Mouse (Mus musculus): ENCODE data around the gene Hpse2. TPM values are rescaled to one million over a fixed set of nuclear protein-coding genes. Genes with fewer than 3 reads are reported as not detected.
"Not testable (repeated sequence)": the region's sequence is repeated elsewhere in the genome, so short reads cannot be mapped to it uniquely, and the experiment has no call there.

Gene Hpse2
- total and polyA plus RNA-seq, 2 experiments from 2014 or later = 0.19 to 0.26 TPM

GRCm38 (mm10) chr19:43358830-43359229, 29.3 kb downstream of the Hpse2 start:
- no peak overlapping the region for H3K4me3 ChIP-seq (ENCODE audit: low read length)
- TF ChIP-seq CTCF (IDR thresholded peaks at IDR 0.05; ENCODE audit: low read depth) = no peak
- 87% methylated on average over 3 of the region's 3 CpGs for WGBS
- H3K27ac ChIP-seq = no peak overlapping the region
- H3K36me3 ChIP-seq (ENCODE audit: insufficient read depth, low read length) = no peaks in the 10 kb centered on the region
- DNase-seq (ENCODE audit: low spot score) = no peak
- no peak overlapping the region for H3K9ac ChIP-seq (replicated peaks; ENCODE audit: low read length)
- no peaks in the 10 kb centered on the region for H3K9me3 ChIP-seq (ENCODE audit: low read length)
- ATAC-seq = no peak
- no peaks in the 10 kb centered on the region for H3K27me3 ChIP-seq (ENCODE audit: insufficient read depth, low read length)
- H3K4me1 ChIP-seq (ENCODE audit: insufficient read depth, low read length) = no peaks in the 10 kb centered on the region
- H3K4me2 ChIP-seq (ENCODE audit: low read depth, low read length) = no peak overlapping the region

- H3K9me3 ChIP-seq (ENCODE audit: low read length) = no peaks in the 10 kb centered on the region
Measured at GRCm38 (mm10) chr19:43311125-43311524, 77.0 kb downstream of the Hpse2 start.

DNA sequence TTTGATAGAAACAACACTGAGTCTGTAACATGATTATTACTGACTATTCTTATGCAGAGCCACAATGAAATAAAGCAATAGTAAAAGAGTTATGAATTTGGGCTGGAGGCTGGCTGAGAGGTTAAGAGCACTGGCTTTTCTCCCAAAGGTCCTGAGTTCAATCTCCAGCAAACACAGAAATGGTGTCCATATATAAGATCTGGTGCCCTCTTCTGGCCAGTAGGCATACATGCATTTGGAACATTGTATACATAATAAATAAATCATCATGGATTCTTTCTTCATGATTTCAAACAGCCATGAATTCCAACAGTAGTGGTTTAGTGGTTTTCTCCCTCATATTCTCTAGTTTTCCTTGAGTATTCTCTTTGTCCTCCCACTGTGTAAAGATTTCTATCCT, 81.4 kb downstream of the Hpse2 start:
- no peak overlapping the region for H3K27ac ChIP-seq
- no peak overlapping the region for H3K4me2 ChIP-seq (ENCODE audit: low read depth, low read length)
- no peak for ATAC-seq
- H3K36me3 ChIP-seq (ENCODE audit: insufficient read depth, low read length) = no peaks in the 10 kb centered on the region
- no peak overlapping the region for H3K9ac ChIP-seq (replicated peaks; ENCODE audit: low read length)
- no peak overlapping the region for H3K4me3 ChIP-seq (ENCODE audit: low read length)
- no peak for DNase-seq (ENCODE audit: low spot score)
- H3K9me3 ChIP-seq (ENCODE audit: low read length) = no peaks in the 10 kb centered on the region
- no peaks in the 10 kb centered on the region for H3K27me3 ChIP-seq (ENCODE audit: insufficient read depth, low read length)
- no peaks in the 10 kb centered on the region for H3K4me1 ChIP-seq (ENCODE audit: insufficient read depth, low read length)
- TF ChIP-seq CTCF (IDR thresholded peaks at IDR 0.05; ENCODE audit: low read depth) = no peak

More at GRCm38 (mm10) chr19:43311125-43311524, 77.0 kb downstream of the Hpse2 start:
- DNase-seq (ENCODE audit: low spot score) = peak; percentile 73
- Histone ChIP-seq H3K27me3 (ENCODE audit: insufficient read depth, low read length) (no peaks in the 10 kb centered on the region), H3K9ac (replicated peaks; ENCODE audit: low read length) (no peak overlapping the region), H3K4me1 (ENCODE audit: insufficient read depth, low read length) (no peaks in the 10 kb centered on the region), H3K27ac (no peak overlapping the region), H3K4me2 (ENCODE audit: low read depth, low read length) (no peak overlapping the region), H3K36me3 (ENCODE audit: insufficient read depth, low read length) (no peaks in the 10 kb centered on the region), H3K4me3 (ENCODE audit: low read length) (no peak overlapping the region)
- TF ChIP-seq CTCF (IDR thresholded peaks at IDR 0.05; ENCODE audit: low read depth) = peak; percentile 57
- ATAC-seq = no peak

- not testable (repeated sequence) for ATAC-seq; H3K9me3 ChIP-seq (ENCODE audit: low read length); H3K36me3 ChIP-seq (ENCODE audit: insufficient read depth, low read length); DNase-seq (ENCODE audit: low spot score); H3K4me2 ChIP-seq (ENCODE audit: low read depth, low read length); H3K27me3 ChIP-seq (ENCODE audit: insufficient read depth, low read length); H3K4me1 ChIP-seq (ENCODE audit: insufficient read depth, low read length); H3K27ac ChIP-seq; H3K4me3 ChIP-seq (ENCODE audit: low read length); H3K9ac ChIP-seq (replicated peaks; ENCODE audit: low read length)
- 100% methylated on average over 1 of the region's 1 CpGs for WGBS
Measured at GRCm38 (mm10) chr19:43281336-43281735, 106.8 kb downstream of the Hpse2 start.

DNA sequence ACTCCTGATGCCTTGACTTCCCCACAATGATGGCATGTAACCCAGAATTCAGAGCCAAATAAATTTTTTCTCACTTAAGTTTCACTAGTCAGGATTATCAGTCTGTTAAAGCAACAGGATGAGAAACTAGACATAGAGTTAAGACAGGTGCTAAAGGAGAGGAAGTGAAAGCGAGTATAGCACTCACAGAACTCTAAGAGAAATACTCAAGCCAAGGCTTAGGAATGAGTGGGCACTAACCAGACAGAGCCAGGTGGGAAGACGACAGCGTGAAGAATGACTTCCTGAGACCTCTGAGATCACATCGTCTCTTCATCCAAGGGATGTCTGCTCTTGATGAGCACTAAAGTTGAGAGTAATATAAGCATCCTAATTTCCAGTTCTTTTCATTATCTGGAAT, 144.2 kb downstream of the Hpse2 start:
- DNase-seq (ENCODE audit: low spot score) = no peak
- no peak overlapping the region for H3K4me3 ChIP-seq (ENCODE audit: low read length)
- no peaks in the 10 kb centered on the region for H3K36me3 ChIP-seq (ENCODE audit: insufficient read depth, low read length)
- no peak overlapping the region for H3K4me2 ChIP-seq (ENCODE audit: low read depth, low read length)
- H3K4me1 ChIP-seq (ENCODE audit: insufficient read depth, low read length) = no peaks in the 10 kb centered on the region
- no peak for ATAC-seq
- H3K9ac ChIP-seq (replicated peaks; ENCODE audit: low read length) = no peak overlapping the region
- TF ChIP-seq CTCF (IDR thresholded peaks at IDR 0.05; ENCODE audit: low read depth) = no peak
- 88% methylated on average over 4 of the region's 4 CpGs for WGBS
- H3K27ac ChIP-seq = no peak overlapping the region
- H3K9me3 ChIP-seq (ENCODE audit: low read length) = no peaks in the 10 kb centered on the region
- H3K27me3 ChIP-seq (ENCODE audit: insufficient read depth, low read length) = no peaks in the 10 kb centered on the region

- Histone ChIP-seq H3K9me3 (ENCODE audit: low read length) (no peaks in the 10 kb centered on the region), H3K36me3 (ENCODE audit: insufficient read depth, low read length) (no peaks in the 10 kb centered on the region), H3K4me1 (ENCODE audit: insufficient read depth, low read length) (no peaks in the 10 kb centered on the region), H3K9ac (replicated peaks; ENCODE audit: low read length) (no peak overlapping the region), H3K4me3 (ENCODE audit: low read length) (no peak overlapping the region), H3K27me3 (ENCODE audit: insufficient read depth, low read length) (no peaks in the 10 kb centered on the region), H3K27ac (no peak overlapping the region), H3K4me2 (ENCODE audit: low read depth, low read length) (no peak overlapping the region)
- TF ChIP-seq CTCF (IDR thresholded peaks at IDR 0.05; ENCODE audit: low read depth) = no peak
- ATAC-seq (no peak), DNase-seq (ENCODE audit: low spot score) (no peak)
- WGBS = 80% methylated on average over 3 of the region's 3 CpGs
Measured at GRCm38 (mm10) chr19:43231711-43232110, 156.4 kb downstream of the Hpse2 start.

DNA sequence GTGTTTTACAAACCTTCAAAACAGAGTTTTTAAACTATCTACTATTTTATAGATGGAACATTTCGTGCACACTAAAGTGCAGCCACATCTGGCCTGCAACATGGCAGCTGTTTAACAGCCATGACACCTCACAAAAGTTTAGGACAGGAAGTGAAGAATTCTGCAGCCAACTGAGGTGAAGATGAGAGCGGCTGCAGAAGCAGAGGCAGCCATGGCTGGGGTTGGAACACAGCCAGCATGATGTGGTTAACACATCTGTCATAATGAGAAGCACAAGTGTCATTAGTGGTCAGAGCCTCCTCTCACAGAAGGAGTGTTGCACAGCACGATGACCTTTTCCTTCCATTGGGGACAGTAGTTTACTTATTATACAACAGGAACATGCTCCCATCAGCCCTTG, 194.6 kb downstream of the Hpse2 start:
- DNase-seq (ENCODE audit: low spot score) (no peak), ATAC-seq (no peak)
- no peaks in the 10 kb centered on the region for H3K27me3 ChIP-seq (ENCODE audit: insufficient read depth, low read length)
- TF ChIP-seq CTCF (IDR thresholded peaks at IDR 0.05; ENCODE audit: low read depth) = no peak
- H3K4me2 ChIP-seq (ENCODE audit: low read depth, low read length) = no peak overlapping the region
- H3K9ac ChIP-seq (replicated peaks; ENCODE audit: low read length) = no peak overlapping the region
- H3K4me3 ChIP-seq (ENCODE audit: low read length) = no peak overlapping the region
- H3K9me3 ChIP-seq (ENCODE audit: low read length) = no peaks in the 10 kb centered on the region
- H3K27ac ChIP-seq = no peak overlapping the region
- H3K36me3 ChIP-seq (ENCODE audit: insufficient read depth, low read length) = no peaks in the 10 kb centered on the region
- H3K4me1 ChIP-seq (ENCODE audit: insufficient read depth, low read length) = no peaks in the 10 kb centered on the region
- WGBS = 82% methylated on average over 3 of the region's 3 CpGs
